Mouse (Mus musculus): ENCODE measurements around the gene Zbtb24. TPM values are rescaled to one million over a fixed set of nuclear protein-coding genes. Genes with fewer than 3 reads are reported as not detected.
"Not testable (repeated sequence)": the region's sequence is repeated elsewhere in the genome, so short reads cannot be mapped to it uniquely, and the experiment has no call there.

Gene Zbtb24
- polyA plus RNA-seq (2016; fragmentation: Nextera tagmentation; extraction: Ambion mirVana) = 20.6 and 20.8 TPM in 2 replicates

DNA sequence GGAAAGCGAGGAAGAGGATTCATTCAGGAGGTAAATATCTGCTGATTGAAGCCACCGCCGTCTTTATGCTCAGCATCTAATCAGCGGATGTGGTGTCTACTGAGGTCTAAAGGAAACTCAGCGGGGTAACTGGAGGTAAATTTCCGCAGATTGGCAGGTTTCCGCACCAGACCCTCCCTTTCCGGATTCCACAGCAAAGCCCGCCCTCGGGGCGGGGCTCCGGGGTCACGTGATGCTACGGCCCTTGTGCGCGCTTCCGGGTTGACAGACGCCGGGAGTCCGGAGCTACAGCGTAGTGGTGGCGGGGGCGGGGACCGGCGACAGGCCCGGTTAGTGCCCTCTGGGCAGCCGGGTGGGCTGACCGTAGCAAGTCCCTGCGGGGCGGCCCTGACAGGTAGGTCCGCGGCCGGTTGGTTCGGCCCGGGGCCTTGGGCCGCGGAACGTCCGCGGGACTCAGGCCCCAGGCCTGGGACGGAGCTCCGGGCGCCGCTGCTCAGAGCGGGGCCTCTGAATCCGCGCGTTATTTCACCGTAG is at the start of gene Zbtb24:
TSS of gene Zbtb24 (plus strand) at position 247 of the 534 bp plus-strand sequence.
- under 1% methylated on average over 49 of the region's 49 CpGs for WGBS
- H3K4me3 ChIP-seq (replicated peaks) = peak within 1 kb of the TSS; percentile 90
- H3K36me3 ChIP-seq (replicated peaks) = peaks cover 27% of the 10 kb centered on the region
- H3K4me1 ChIP-seq = peaks cover 13% of the 10 kb centered on the region
- no peaks in the 10 kb centered on the region for H3K9me3 ChIP-seq
- H3K4me2 ChIP-seq = peak within 1 kb of the TSS; percentile 72
- peak within 1 kb of the TSS; percentile 81 for H3K9ac ChIP-seq
- H3K27ac ChIP-seq = peak within 1 kb of the TSS; percentile 42
- peak; percentile 98 for ATAC-seq (ENCODE audit: low FRiP score)
- no peaks in the 10 kb centered on the region; the same call in 1 of the 2 replicates for H3K27me3 ChIP-seq

DNA sequence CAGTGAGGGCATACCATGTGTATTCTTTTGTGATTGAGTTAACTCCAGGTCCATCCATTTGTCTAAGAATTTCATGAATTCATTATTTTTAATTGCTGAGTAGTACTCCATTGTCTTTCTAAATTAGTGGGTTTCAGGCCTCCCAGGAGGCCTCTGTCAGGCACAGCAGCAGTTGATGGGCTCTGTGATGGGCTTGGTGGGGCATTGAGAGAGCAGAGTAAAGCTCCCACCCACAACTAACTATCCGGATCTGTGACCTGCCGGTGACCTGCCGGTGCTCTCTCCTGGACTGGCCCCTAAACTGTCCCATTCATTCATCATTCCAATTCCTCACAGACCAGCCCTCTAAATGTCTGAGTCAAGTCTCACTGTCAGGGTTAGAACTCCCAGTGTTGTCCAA is 49.1 kb upstream of the Zbtb24 start:
- ATAC-seq (ENCODE audit: low FRiP score) = no peak
- no peak overlapping the region for H3K9ac ChIP-seq
- H3K4me2 ChIP-seq = no peak overlapping the region
- H3K4me3 ChIP-seq (replicated peaks) = no peak overlapping the region
- H3K36me3 ChIP-seq (replicated peaks) = no peaks in the 10 kb centered on the region
- H3K4me1 ChIP-seq = no peaks in the 10 kb centered on the region
- H3K27me3 ChIP-seq = no peaks in the 10 kb centered on the region
- H3K9me3 ChIP-seq = no peaks in the 10 kb centered on the region
- 87% methylated on average over 3 of the region's 3 CpGs for WGBS
- no peak overlapping the region for H3K27ac ChIP-seq

- no peaks in the 10 kb centered on the region for H3K4me1 ChIP-seq
- ATAC-seq (ENCODE audit: low FRiP score) = no peak
- H3K9me3 ChIP-seq = no peaks in the 10 kb centered on the region
- H3K27ac ChIP-seq = no peak overlapping the region
- no peaks in the 10 kb centered on the region for H3K36me3 ChIP-seq (replicated peaks)
- no peaks in the 10 kb centered on the region for H3K27me3 ChIP-seq
- 74% methylated on average over 2 of the region's 2 CpGs for WGBS
- H3K9ac ChIP-seq = no peak overlapping the region
- H3K4me2 ChIP-seq = no peak overlapping the region
- H3K4me3 ChIP-seq (replicated peaks) = no peak overlapping the region
Measured at GRCm38 (mm10) chr10:41403364-41403763, 46.8 kb upstream of the Zbtb24 start.

GRCm38 (mm10) chr10:41403893-41404612 is 46.1 kb upstream of the Zbtb24 start:
- ATAC-seq (ENCODE audit: low FRiP score) = no peak
- Histone ChIP-seq H3K4me2 (no peak overlapping the region), H3K27ac (no peak overlapping the region), H3K36me3 (replicated peaks) (no peaks in the 10 kb centered on the region), H3K27me3 (no peaks in the 10 kb centered on the region), H3K4me1 (no peaks in the 10 kb centered on the region), H3K9ac (no peak overlapping the region), H3K4me3 (replicated peaks) (no peak overlapping the region), H3K9me3 (no peaks in the 10 kb centered on the region)
- WGBS = 56% methylated on average over 3 of the region's 3 CpGs

GRCm38 (mm10) chr10:41410176-41410575 is 40.0 kb upstream of the Zbtb24 start:
- not testable (repeated sequence) for H3K4me1 ChIP-seq; H3K27ac ChIP-seq; H3K4me2 ChIP-seq; H3K9ac ChIP-seq; H3K27me3 ChIP-seq; H3K36me3 ChIP-seq (replicated peaks); H3K4me3 ChIP-seq (replicated peaks); H3K9me3 ChIP-seq; ATAC-seq (ENCODE audit: low FRiP score)
- 95% methylated on average over 4 of the region's 4 CpGs for whole genome bisulfite sequencing

GRCm38 (mm10) chr10:41410821-41411220 is 39.4 kb upstream of the Zbtb24 start:
- H3K27me3 ChIP-seq; H3K4me1 ChIP-seq; H3K4me2 ChIP-seq; H3K36me3 ChIP-seq (replicated peaks); ATAC-seq (ENCODE audit: low FRiP score); H3K9ac ChIP-seq; H3K9me3 ChIP-seq; H3K4me3 ChIP-seq (replicated peaks); H3K27ac ChIP-seq: not testable (repeated sequence)
- 89% methylated on average over 1 of the region's 1 CpGs for WGBS

DNA sequence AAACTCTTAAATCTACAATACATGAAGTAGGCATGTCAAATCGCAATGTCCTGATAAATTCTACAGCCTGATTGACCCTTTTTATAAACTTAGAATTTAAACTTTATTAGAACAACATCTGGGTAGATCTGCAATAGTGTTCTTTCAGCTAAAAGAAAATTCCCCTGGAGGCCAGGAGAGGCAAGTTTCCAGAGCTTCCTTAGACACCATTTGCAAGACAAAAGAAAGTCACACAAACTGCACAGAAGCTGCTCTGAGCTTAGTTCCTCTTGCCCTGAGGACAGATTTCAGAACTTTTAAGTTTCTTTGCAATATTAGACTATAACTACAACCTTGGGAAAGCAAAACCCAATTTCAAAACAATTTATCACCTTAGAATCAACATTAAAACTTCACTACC is 36.7 kb upstream of the Zbtb24 start:
- not testable (repeated sequence) for H3K4me1 ChIP-seq; H3K27ac ChIP-seq; H3K9ac ChIP-seq; H3K4me2 ChIP-seq; H3K4me3 ChIP-seq (replicated peaks); H3K9me3 ChIP-seq; H3K27me3 ChIP-seq; H3K36me3 ChIP-seq (replicated peaks); ATAC-seq (ENCODE audit: low FRiP score)
- WGBS = 96% methylated on average over 1 of the region's 1 CpGs

DNA sequence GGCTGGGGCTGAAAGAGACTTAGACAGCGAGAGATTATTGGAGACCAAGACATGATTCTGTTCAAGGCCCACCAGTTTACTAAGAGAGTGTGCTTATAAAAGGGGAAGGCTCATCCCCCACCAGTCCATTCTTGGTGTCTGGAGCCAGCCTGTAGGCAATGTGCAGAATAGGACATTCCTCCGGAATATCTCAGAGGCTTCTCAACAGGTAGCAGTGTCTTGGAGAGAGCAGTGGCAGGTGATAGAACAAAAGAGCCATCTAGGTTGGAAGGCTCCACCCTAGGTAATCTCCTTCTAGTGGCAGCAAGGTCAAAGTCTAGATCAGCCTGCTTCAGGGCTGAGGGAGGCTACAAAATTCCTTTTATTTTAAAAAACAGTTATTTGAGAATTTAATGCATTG is 34.8 kb upstream of the Zbtb24 start:
- not testable (repeated sequence) for H3K9me3 ChIP-seq; H3K36me3 ChIP-seq (replicated peaks); H3K9ac ChIP-seq; H3K4me3 ChIP-seq (replicated peaks); H3K27ac ChIP-seq; H3K4me1 ChIP-seq; ATAC-seq (ENCODE audit: low FRiP score); H3K27me3 ChIP-seq; H3K4me2 ChIP-seq
- WGBS = 87% methylated on average over 2 of the region's 2 CpGs

- Histone ChIP-seq H3K27ac (no peak overlapping the region), H3K27me3 (no peaks in the 10 kb centered on the region), H3K4me1 (no peaks in the 10 kb centered on the region), H3K9ac (no peak overlapping the region), H3K4me3 (replicated peaks) (no peak overlapping the region), H3K9me3 (peaks cover 6% of the 10 kb centered on the region; the same call in 1 of the 2 replicates), H3K4me2 (no peak overlapping the region), H3K36me3 (replicated peaks) (no peaks in the 10 kb centered on the region)
- 81% methylated on average over 9 of the region's 9 CpGs for WGBS
- ATAC-seq (ENCODE audit: low FRiP score) = no peak
Measured at GRCm38 (mm10) chr10:41420496-41421200, 29.5 kb upstream of the Zbtb24 start.

DNA sequence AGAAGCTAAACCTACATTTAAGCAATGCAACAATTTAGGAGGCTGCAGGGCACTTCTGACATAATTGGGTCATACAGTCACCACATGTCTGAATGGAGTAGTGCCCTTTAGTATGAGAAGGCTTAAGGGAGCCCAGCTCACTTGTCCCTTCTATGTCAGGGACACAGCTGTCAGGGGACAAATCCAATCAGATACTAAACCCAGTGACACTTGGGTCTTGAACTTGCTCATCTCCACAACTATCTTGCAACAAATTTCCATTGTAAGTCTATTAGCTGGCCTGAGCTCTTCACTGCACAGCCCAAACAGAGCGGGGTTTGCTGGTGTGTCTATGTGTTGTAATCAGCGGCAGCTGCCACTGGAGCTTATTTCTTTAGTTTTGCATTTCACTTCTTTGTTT is 26.5 kb upstream of the Zbtb24 start:
- Histone ChIP-seq H3K27ac (no peak overlapping the region), H3K27me3 (no peaks in the 10 kb centered on the region), H3K4me3 (replicated peaks) (no peak overlapping the region), H3K9me3 (no peaks in the 10 kb centered on the region), H3K4me2 (no peak overlapping the region), H3K9ac (no peak overlapping the region), H3K4me1 (no peaks in the 10 kb centered on the region), H3K36me3 (replicated peaks) (no peaks in the 10 kb centered on the region)
- 81% methylated on average over 2 of the region's 2 CpGs for WGBS
- ATAC-seq (ENCODE audit: low FRiP score) = no peak

GRCm38 (mm10) chr10:41426368-41426767 is 23.8 kb upstream of the Zbtb24 start:
- H3K4me3 ChIP-seq (replicated peaks) = no peak overlapping the region
- H3K36me3 ChIP-seq (replicated peaks) = no peaks in the 10 kb centered on the region
- no peak for ATAC-seq (ENCODE audit: low FRiP score)
- H3K9ac ChIP-seq = no peak overlapping the region
- H3K27ac ChIP-seq = no peak overlapping the region
- no peaks in the 10 kb centered on the region for H3K4me1 ChIP-seq
- H3K4me2 ChIP-seq = no peak overlapping the region
- H3K9me3 ChIP-seq = no peaks in the 10 kb centered on the region
- WGBS = 52% methylated on average over 6 of the region's 6 CpGs
- H3K27me3 ChIP-seq = no peaks in the 10 kb centered on the region

DNA sequence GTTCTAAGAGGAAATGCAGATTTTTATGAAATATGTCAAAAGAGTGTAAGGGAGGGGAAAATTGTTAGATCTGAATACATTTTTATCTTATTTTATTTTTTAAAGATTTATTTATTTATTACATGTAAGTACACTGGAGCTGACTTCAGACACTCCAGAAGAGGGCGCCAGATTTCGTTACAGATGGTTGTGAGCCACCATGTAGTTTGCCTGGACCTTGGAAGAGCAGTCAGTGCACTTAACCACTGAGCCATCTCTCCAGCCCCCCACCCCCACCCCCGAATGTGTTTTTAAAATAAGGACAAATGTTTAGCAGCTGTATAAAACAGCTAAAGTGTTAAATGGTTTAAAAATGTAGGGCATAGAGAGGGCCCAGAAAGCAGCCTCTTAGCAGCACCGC is 15.6 kb upstream of the Zbtb24 start:
- Histone ChIP-seq H3K9me3 (no peaks in the 10 kb centered on the region), H3K27ac (no peak overlapping the region), H3K9ac (no peak overlapping the region), H3K36me3 (replicated peaks) (no peaks in the 10 kb centered on the region), H3K4me1 (no peaks in the 10 kb centered on the region), H3K4me2 (no peak overlapping the region), H3K4me3 (replicated peaks) (no peak overlapping the region), H3K27me3 (peaks cover 7% of the 10 kb centered on the region)
- ATAC-seq (ENCODE audit: low FRiP score) = no peak
- WGBS = 29% methylated on average over 4 of the region's 4 CpGs

DNA sequence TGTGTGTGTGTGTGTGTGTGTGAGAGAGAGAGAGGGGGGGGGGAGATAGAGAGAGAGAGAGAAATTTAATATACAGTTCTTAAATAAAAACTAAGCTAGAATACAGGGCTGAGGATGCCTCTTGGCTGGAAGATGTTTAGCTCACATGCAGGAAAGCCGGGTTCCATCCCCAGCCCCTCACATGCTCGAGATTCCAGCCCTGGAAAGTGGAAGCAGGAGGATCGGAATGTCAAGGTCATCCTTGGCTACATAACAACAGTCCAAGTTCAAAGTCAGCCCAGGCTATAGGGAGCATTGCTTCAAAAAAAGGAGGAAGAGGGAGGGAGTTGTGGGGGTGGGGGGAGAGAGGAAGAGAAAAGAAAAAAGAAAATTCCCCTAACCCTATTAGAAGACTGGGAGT is 15.0 kb upstream of the Zbtb24 start:
- Histone ChIP-seq H3K9me3 (no peaks in the 10 kb centered on the region), H3K4me3 (replicated peaks) (no peak overlapping the region), H3K27ac (no peak overlapping the region), H3K36me3 (replicated peaks) (no peaks in the 10 kb centered on the region), H3K4me1 (no peaks in the 10 kb centered on the region), H3K9ac (no peak overlapping the region), H3K4me2 (no peak overlapping the region), H3K27me3 (peaks cover 7% of the 10 kb centered on the region)
- no peak for ATAC-seq (ENCODE audit: low FRiP score)
- WGBS = 48% methylated on average over 3 of the region's 3 CpGs

Data from forebrain, embryonic 12.5 days (tissue).